Mouse (Mus musculus): ENCODE data around the gene P2ry6. TPM values are rescaled to one million over a fixed set of nuclear protein-coding genes. Genes with fewer than 3 reads are reported as not detected.

P2ry6 gene
- total RNA-seq, 2 experiments from 2014 or later = 3.7 to 3.9 TPM

- DNase-seq = no peak
- intact Hi-C loops (cut with DNase I) = no loop called here
These were observed 24.4 kb downstream of the P2ry6 start for GRCm38 (mm10) chr7:100950031-100950430.

DNA sequence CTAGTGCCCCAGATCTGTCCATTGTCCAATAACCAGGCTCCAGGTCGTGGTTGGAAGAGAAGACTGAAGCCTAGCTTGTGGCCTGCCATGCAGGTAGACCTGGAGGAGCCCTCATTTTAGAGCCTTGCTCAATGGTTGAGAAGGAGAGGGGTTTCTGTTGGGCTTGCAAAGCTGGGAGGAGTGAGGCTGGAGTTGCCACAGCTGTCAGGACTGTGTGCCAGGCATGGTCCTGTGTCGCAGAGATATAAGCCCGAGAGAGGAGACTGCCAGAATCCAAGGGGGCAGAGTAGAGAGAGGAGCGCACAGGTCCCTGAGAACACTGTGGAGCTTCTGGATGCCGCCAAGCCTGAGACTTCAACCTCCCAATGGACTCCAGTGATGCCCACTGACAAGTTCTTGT lies 29.7 kb downstream of the P2ry6 start:
- intact Hi-C loops (cut with DNase I) = loop anchor here (5.0 kb wide), 1 partner anchor 343 kb away; no protein-coding TSS in a partner anchor

DNA sequence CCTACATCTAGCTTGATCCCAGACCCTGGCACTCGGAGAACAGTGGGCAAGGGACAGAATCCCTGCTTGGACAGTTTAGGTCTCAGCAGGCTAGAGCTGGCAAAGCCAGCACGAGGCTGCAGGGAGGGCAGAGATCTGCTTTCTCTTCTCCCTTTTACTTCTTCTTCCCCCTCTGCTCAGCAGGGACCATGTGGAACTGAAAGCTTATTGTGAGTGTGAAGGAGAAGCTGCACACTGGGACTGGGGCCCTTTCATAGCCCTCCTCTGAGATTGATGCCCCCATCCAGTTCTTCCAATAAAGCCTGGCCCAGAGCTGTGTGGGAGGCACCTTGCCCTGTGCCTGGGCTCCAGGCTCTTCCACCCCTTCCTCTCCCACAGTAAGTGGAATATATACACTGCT lies 30.1 kb downstream of the P2ry6 start:
- intact Hi-C loops (cut with DNase I) = loop anchor here (5.0 kb wide), 1 partner anchor 343 kb away; no protein-coding TSS in a partner anchor

More for the DNA sequence above, 29.7 kb downstream of the P2ry6 start:
- no peak for DNase-seq

DNA sequence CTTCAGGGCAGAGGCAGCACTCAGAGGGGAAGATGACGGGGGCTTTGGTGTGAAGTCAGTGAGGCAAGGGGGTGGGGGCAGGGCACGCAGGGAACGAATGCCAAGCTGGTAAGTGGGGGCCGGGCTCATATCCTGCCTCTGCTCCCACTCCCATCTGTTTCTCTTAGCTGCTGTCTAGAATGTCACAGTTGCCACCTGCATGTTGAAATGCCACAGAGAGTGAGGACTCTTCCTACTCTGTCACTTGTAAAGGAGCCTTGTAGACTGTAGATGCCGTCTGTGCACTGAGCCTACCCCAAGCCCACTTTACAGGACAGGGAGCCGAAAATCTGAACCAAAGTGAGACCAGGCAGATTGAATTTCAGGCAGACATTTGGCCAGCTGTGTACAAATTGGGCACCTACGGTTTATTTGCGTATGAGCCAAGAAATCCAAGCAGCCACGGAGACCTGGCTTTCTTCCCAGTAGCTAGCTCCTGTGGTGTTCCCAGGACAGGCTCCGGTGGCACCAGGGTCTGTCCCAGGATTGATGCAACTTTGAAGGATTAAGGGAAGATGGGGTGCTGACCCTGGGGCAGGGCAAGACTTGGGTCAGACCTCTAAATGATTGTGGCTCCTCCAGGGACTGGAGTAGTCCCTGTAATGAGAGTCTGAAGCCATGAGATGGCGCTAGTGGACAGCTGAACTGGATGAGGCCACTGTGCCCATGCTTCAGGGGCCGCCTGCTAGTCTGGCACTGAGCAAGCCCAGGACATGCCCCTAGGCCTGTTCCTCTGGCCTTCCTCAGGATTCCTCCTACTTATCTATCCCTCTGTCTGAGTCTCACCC lies 31.4 kb downstream of the P2ry6 start:
- intact Hi-C loops (cut with DNase I) = loop anchor here (1.0 to 5.0 kb wide), 4 partner anchors 22 to 344 kb away; no protein-coding TSS in a partner anchor
- peak; percentile 70 to 83 for DNase-seq

More for the DNA sequence above, 30.1 kb downstream of the P2ry6 start:
- DNase-seq = no peak

DNA sequence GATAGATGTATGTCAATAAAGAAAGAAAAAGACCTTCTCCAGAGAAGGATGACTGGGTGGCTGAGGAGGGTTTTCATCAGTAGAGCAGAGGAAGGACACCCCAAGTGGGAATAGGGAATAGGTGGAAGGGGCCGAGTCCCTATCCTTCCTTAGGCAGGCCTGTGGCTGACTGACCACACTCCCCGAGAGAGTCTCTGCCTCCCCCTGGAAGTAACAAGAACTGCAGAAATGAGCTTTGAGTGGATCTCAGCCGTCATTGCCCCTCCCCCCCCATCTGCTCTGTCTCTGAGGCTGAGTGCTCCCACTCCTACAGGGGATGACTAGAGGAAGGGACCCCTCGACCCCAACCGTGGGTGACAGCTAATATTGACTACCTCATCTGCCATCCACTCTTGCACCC lies 33.3 kb downstream of the P2ry6 start:
- DNase-seq = no peak
- intact Hi-C loops (cut with DNase I) = loop anchor here (5.0 kb wide), 1 partner anchor 346 kb away; no protein-coding TSS in a partner anchor

- intact Hi-C loops (cut with DNase I) = no loop called here
These were observed 36.3 kb downstream of the P2ry6 start for GRCm38 (mm10) chr7:100938106-100938505.

DNA sequence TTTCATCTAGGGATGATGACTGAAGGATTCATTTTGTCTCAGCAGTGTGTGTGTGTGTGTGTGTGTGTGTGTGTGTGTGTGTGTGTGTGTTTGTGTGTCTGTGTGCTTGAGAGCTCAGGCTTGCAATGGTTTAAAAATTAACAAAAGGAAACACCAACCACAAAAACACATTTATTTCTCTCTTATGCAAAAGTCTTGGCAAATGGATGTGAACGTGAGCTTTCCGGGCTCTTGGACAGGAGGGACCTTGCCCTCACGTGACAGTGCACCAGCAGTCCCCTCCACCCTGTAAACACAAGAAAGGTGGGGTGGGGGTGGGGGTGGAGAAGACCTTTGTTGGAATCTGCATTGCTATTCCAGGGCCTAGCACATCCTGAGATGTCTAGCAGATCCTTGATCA lies 37.0 kb downstream of the P2ry6 start:
- no peak for DNase-seq
- intact Hi-C loops (cut with DNase I) = no loop called here

More at GRCm38 (mm10) chr7:100938106-100938505, 36.3 kb downstream of the P2ry6 start:
- no peak for DNase-seq

- DNase-seq = no peak
- intact Hi-C loops (cut with DNase I) = no loop called here
These were observed 40.9 kb downstream of the P2ry6 start for GRCm38 (mm10) chr7:100933520-100933919.

GRCm38 (mm10) chr7:100932481-100933007 lies 41.9 kb downstream of the P2ry6 start:
- intact Hi-C loops (cut with DNase I) = loop anchor here (1.0 kb wide), 1 partner anchor 25 kb away; no protein-coding TSS in a partner anchor
- peak; percentile 91 for DNase-seq

GRCm38 (mm10) chr7:100931926-100932480 lies 42.4 kb downstream of the P2ry6 start, which contains the start of gene Arhgef17:
Gene Arhgef17, minus strand, starts transcription at chr7:100932107.
- intact Hi-C loops (cut with DNase I) = loop anchor here (1.0 kb wide), 1 partner anchor 25 kb away; no protein-coding TSS in a partner anchor
- peak; percentile 75 to 76 for DNase-seq

DNA sequence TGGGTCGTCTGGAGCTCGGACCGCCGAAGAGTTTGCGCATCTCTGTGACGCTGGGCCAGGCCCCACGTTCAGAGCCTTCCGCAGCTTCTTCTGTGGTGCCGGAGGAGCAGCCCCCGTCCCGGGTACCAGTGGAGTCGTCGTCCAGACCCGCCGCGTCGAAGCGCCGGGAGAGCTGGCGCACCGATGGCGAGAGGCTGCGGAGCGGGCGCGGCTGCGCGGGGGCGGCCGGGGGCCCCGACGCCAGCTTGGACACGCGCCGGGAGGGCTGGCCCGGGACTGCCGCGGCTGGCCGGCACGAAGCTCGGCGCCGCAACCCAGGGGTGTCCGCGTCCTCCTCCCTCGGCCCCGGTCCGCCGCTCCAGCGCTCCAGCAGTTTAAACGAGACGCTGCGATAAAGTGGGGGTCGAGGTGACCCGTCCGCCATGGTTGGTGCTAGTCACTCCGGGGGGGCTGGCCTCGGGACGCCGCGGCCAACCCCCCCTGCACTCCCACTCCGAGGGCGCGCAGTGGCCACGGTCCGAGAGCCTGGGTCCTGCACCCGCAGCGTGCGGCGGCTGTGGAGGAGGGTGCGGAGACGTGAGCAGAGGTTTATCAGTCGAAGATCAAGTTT lies 43.0 kb downstream of the P2ry6 start:
- intact Hi-C loops (cut with DNase I) = no loop called here
- DNase-seq = peak; percentile 64 to 65

- DNase-seq = peak; percentile 81
- intact Hi-C loops (cut with DNase I) = no loop called here
These were observed 43.7 kb downstream of the P2ry6 start for GRCm38 (mm10) chr7:100930619-100931315.

DNA sequence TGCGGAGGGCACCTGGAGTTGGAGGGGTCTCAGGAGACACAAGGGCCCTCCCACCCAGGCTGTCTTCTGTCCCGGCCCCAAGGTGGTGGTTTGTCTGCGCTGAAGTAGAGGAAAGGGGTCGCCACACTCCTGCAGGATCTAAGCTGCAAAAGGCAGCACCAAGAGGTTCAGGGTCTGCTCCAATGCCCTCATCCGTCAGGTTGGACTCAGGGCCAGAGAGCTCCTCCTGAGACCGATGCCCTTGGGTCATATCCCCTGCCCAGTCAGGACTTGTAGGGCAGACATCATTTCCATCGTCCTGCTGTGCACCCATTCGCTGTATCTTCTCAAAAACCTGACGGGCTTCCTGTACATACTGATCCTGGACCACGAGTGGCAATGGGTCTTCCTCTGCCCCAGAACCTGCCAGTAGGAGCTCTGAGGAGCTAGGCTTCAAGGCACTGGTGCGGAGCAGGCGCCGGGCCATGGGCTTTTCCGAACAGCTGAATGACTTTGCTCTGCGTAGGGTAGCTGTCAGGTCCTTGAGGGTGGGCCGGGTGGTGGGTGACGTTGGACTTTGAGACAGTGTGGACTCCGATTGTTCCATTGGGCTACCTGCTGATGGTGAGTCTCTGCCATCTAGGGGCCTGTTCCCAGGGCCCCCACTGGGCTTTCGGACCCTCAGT lies 44.7 kb downstream of the P2ry6 start:
- DNase-seq = no peak
- intact Hi-C loops (cut with DNase I) = no loop called here

DNA sequence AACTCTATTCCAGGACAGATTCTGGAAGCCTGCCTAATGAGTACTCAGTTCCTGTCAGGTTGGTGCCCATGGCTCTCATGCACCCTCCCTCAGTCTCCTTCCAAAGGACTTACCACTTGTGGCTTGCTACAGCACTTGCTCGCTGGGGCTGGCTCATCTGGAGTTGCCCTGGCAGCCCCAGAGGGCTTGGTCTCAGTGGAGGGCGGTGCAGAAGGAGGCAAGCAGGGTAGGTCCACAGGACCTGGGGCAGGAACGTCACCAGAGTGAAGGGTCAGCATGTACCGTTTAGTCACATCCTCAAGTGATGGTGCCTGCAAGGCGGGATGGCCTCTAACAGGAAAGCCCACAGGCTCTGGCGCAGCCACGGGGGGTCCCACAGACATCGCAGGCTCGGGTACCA lies 46.0 kb downstream of the P2ry6 start:
- DNase-seq = no peak
- intact Hi-C loops (cut with DNase I) = no loop called here

DNA sequence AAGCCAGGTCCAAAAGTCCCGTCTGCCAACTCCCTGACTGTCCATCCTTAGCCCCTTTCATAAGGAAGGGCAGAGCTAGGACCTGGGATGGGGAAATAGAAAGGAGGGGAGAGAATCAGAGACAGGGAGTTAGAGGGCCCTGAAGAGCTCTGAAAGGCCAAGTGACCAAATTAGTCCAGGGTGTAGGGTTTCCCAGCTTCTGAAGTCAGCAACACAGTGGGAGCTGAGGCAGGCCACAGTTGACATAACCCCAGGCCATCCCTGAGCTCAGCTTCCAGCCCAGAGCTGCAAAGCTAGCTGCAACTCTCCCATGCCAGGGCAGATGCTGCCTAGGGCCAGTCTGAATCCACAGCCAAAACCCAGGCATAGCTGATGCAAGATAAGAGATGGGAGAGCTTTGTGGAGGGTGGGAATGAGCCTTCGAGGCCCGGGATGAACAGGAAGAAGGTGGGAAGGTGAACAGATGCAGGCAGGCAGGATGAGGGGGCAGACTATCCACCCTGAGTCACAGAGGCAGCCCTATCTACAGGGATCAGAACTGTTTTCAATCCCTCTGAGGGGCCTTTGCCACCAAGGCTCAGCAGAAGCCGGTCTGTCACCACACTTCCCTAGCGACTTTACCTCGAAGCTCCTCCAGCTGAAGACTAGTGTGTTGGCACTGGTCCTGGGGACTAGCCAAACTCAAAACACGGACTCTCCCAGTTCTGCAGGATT lies 47.0 kb downstream of the P2ry6 start:
- no peak for DNase-seq
- intact Hi-C loops (cut with DNase I) = no loop called here

DNA sequence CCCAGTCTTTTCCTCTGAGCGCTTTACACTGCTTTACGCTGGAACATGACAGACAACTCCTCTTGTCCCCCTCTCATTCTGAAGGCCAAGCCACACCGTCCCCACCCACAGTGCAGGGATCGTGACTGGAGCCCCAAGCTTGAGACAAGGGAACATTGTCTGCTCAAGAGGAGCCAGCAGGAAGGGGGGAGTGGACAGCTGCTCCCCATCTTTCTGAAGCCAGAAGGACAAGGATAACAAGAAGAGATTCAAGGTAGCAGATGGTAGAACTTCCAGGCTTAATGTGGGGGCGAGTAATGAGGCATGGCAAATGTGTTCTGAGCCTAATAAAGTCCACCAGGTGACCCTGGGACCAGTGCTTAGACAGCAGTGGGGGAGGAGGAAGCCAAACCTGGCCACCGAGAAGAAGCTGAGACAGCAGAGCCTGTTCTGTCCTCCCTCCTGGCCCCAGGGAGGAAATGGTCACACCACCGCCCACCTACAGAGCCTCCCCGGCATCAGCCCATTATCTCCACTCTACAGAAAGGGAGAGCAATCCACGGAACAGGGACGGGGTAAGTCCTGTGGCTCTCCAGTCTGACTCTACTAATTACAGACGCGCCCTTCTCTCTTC lies 48.0 kb downstream of the P2ry6 start:
- intact Hi-C loops (cut with DNase I) = no loop called here
- DNase-seq = no peak

- peak; percentile 53 to 58 for DNase-seq
- intact Hi-C loops (cut with DNase I) = no loop called here
These were observed 49.6 kb downstream of the P2ry6 start for GRCm38 (mm10) chr7:100924674-100925445.

- no peak for DNase-seq
- intact Hi-C loops (cut with DNase I) = no loop called here
These were observed 50.2 kb downstream of the P2ry6 start for GRCm38 (mm10) chr7:100924200-100924599.

Measured in heart, postnatal 10 days (tissue).